Mouse (Mus musculus) forebrain, embryonic 10.5 days (tissue): Measurements from ENCODE around the gene Atp6v0c. TPM values are rescaled to one million over a fixed set of nuclear protein-coding genes. Genes with fewer than 3 reads are reported as not detected.

Experiments
- DNase-seq: peaks from one replicate; pipeline ENCODE4 v3.0.0-alpha.2; 2017; ENCODE audit warnings: low spot score; ENCODE audit errors: extremely low spot score
- H3K27ac ChIP-seq: fragments of 300-500 bp; sonication (generic); 2 replicates; pipeline ENCODE4 v1.5.1; 2016; ENCODE audit warnings: mild to moderate bottlenecking
- H3K27me3 ChIP-seq: fragments of 300-500 bp; sonication (generic); 2 replicates; pipeline ENCODE4 v1.6.1; 2016; ENCODE audit warnings: mild to moderate bottlenecking; ENCODE audit not compliant: poor library complexity, severe bottlenecking
- H3K36me3 ChIP-seq: fragments of 300-500 bp; sonication (generic); replicated peaks from 2 replicates; pipeline ENCODE4 v1.6.1; 2016; ENCODE audit warnings: mild to moderate bottlenecking, moderate library complexity
- H3K4me1 ChIP-seq: fragments of 300-500 bp; sonication (generic); 2 replicates; pipeline ENCODE4 v1.6.1; 2016
- H3K4me3 ChIP-seq: fragments of 300-500 bp; sonication (generic); 2 replicates; pipeline ENCODE4 v1.5.1; 2016; ENCODE audit warnings: mild to moderate bottlenecking, moderate library complexity
- H3K9me3 ChIP-seq: fragments of 300-500 bp; sonication (generic); 2 replicates; pipeline ENCODE4 v1.6.1; 2016; ENCODE audit warnings: mild to moderate bottlenecking, moderate library complexity
- WGBS: fragments of 180-500 bp; shearing (Covaris S2); methylation state at CpG from one replicate; pipeline ENCODE4 v1.1.7; 2016; 5-methylcytosine and 5-hydroxymethylcytosine counted together
- polyA plus RNA-seq: library from polyadenylated mRNA; unstranded; fragments of >200 nt; fragmentation: Nextera tagmentation; extraction: Ambion mirVana; gene quantifications from 2 replicates; pipeline ENCODE4 v1.2.1, GENCODE M21; 2016

Atp6v0c gene
- polyA plus RNA-seq, 1 experiment from 2014 or later: 419 TPM

DNA sequence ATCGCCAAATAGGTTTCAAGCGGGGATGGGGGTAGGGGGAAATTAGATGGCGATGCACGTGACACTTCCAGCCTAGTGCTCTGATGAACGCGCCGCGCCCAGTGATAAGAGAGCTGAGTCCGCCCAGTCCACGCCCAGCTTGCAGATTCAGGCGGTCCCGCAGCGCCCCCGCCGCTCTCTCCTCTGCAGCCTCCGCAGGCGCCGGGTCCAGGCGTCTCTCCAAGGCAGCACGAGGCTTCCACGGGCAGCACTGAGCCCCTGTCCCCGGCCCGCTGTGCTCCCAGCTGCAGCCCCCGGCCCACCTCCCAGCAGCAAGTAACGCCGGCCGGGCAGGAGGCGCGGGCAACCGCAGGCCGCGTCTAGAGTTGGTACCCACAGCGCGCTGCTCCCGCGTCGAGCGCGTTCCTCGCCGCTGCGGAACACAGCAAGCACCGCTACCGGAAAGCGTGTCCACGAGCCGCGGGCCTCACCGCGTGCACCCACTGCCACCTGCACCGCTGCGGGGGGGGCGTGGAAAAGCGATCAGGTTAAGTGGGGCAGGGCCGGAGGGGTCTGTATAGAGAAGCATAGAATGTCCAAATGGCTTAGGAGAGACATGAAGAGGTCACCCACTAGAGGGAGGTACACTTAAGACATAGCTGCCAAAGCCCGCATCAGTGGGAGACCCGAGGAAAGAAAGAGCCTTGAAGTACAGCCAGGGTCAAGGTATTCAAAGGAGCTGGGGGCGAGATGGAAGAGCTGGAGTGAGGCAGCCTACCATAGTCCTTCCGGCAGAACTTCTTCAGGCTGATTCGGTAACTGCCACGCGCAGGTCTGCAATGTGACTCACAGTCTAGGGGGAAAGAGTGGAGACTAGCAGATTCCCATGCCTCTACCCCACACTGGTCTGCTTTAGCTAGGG, 37.2 kb upstream of the Atp6v0c start:
- peak overlapping the region; percentile 78 for H3K27ac ChIP-seq
- H3K9me3 ChIP-seq: no peaks in the 10 kb centered on the region
- H3K4me3 ChIP-seq: peak overlapping the region; percentile 67
- peak; percentile 57 for DNase-seq
- WGBS: 7% methylated on average over 62 of the region's 62 CpGs
- H3K4me1 ChIP-seq: peaks cover 86% of the 10 kb centered on the region
- peaks cover 63% of the 10 kb centered on the region for H3K27me3 ChIP-seq
- H3K36me3 ChIP-seq: no peaks in the 10 kb centered on the region

DNA sequence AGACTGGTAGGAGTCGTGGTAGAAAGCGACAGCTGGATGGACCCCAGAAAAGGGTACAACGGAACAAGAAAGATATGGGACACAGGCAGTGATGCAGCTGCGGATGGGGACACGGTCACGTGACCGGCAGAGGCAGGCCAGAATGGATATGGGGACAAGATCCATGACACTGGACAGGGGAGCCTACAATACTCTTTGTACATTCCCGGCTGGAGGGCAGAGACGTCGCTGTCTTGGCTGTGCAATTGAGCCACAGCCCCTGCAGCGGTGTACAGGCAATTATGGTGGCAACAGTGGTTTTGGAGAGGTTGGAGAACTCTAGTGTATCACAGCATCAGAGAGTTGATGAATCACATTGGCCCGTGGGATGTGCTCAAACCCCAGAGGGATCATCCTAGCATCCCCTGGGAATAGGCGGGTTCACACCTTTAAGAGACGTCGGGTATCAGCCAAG, 36.4 kb upstream of the Atp6v0c start:
- Histone ChIP-seq H3K9me3 (no peaks in the 10 kb centered on the region), H3K36me3 (no peaks in the 10 kb centered on the region), H3K27ac (peak overlapping the region; percentile 78), H3K4me1 (peaks cover 82% of the 10 kb centered on the region), H3K27me3 (peaks cover 56% of the 10 kb centered on the region), H3K4me3 (peak overlapping the region; percentile 67)
- 6% methylated on average over 15 of the region's 15 CpGs for WGBS
- DNase-seq: no peak

DNA sequence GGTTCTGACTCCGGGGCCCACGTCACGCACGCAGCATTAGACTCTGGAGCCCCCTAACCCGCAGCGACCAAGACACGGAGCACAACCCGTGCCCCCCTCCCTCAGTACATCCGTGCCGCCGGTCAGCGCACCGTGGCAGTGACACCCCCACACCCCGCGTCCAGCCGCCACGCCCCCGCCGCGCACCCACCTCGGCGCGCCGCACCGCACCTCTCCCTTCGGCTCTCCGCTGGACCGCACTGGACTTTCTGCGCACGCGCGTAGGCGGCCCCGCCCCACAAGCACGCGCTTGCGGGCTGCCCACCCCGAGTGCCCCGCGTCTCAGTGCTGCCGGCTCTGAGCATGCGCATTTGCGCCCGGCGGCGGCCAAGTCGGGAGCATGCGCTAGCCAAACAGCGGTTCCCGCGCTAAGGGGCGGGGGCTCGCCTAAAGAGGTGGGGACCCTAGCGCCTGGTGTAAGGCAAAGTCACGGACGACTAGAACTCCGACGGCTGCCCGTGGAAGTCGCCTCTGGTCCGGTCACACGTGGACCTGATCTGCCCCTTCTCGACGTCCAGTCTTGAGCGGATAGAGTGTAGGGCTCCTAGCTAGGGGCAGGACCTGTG, 35.9 kb upstream of the Atp6v0c start, which contains the start of gene Tbc1d24:
Gene Tbc1d24 (minus strand): TSS at position 279 of the 605 bp plus-strand sequence.
- H3K27ac ChIP-seq: peak within 1 kb of the TSS; percentile 78
- peaks cover 82% of the 10 kb centered on the region for H3K4me1 ChIP-seq
- H3K9me3 ChIP-seq: no peaks in the 10 kb centered on the region
- H3K27me3 ChIP-seq: peaks cover 51% of the 10 kb centered on the region
- under 1% methylated on average over 65 of the region's 65 CpGs for WGBS
- no peaks in the 10 kb centered on the region for H3K36me3 ChIP-seq
- peak within 1 kb of the TSS; percentile 67 for H3K4me3 ChIP-seq
- DNase-seq: peak; percentile 96

DNA sequence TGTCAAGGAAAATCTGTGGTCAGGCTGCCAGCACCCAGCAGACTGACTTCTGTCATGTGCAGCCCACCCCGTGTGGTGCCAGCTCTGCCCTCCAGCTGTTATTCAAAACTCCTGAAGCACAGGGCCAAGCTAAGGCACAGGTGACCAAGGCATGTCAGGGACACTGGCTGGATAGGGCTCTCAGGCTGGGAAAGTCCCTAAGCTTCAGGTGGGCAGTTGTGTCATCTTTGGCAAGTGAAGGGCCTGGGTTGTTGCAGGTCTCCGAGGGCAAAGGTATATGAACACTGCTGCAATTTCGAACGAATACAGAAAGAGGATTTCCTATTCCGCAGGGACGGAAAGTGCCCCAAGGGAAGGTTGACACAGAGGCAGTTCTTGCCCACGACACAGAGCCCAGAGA, 35.3 kb upstream of the Atp6v0c start:
- no peaks in the 10 kb centered on the region for H3K36me3 ChIP-seq
- 14% methylated on average over 7 of the region's 7 CpGs for WGBS
- peak overlapping the region; percentile 78 for H3K27ac ChIP-seq
- H3K27me3 ChIP-seq: peaks cover 45% of the 10 kb centered on the region
- H3K4me3 ChIP-seq: peak overlapping the region; percentile 67
- H3K4me1 ChIP-seq: peaks cover 80% of the 10 kb centered on the region
- DNase-seq: no peak
- no peaks in the 10 kb centered on the region for H3K9me3 ChIP-seq

DNA sequence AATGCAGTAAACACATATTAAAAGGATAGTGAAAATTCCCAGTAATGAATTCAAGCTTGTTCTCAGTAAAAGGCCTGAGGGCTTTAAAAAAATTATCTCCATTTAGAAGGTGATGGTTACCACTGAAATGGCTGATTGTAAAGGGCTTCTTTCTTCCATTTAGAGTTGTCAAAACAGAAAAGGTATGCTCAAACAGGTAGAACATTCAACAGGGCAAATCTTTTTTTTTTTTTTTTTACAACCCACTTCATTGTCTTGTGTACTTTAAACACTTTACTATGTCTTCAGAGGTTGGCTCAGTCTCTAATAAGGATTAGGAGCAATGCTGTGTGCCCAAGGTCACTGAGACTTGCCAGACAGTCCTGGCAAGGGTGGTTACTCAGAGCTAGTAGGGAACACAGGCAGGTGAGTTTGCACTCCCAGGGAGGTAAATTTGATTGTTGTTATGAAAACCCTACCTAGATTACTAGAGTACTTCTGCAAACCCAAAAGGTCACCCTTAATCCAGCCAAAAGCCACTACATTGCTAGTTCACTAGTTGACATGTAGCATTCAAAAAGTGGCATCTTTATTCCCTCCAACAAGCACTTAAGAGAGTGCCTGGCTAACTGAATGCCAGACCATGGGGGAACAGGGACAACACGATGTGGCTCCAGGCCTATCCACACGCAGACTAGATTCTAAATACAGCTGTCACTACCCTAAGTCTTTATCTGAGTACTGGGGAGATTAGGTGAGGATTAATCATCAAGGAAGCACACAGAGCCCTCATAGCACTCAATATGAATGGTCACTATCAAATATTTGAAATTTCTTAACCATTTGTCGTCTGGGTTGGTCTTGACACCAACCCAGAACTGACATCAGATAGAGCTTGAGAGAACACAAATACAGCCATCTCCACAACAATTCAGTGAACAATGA, 34.4 kb upstream of the Atp6v0c start:
- H3K4me3 ChIP-seq: peak overlapping the region; percentile 67; the same call in 1 of the 2 replicates
- WGBS: 83% methylated on average over 3 of the region's 3 CpGs
- no peak overlapping the region for H3K27ac ChIP-seq
- no peaks in the 10 kb centered on the region for H3K36me3 ChIP-seq
- DNase-seq: no peak
- H3K9me3 ChIP-seq: no peaks in the 10 kb centered on the region
- peaks cover 36% of the 10 kb centered on the region for H3K27me3 ChIP-seq
- peaks cover 74% of the 10 kb centered on the region for H3K4me1 ChIP-seq

DNA sequence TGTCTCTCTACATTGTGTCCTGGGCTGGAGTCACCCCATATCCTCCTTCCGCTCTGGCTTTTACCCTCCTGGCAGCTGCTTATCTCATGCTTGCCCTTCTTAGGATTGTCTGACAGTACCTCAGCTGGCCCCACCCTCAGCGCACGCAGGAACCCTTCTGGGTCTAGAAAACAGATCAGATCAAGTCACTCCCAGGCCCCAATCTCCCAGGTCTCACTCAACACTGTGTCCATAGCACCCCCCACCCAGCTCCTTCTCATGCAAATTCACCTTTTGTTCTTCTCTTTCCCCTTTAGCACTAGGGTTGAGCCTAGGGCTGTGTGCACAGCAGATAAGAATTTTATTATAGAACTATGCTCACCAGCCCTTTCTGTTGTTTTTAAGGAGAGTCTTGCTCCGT, 33.6 kb upstream of the Atp6v0c start:
- no peak for DNase-seq
- no peak overlapping the region for H3K27ac ChIP-seq
- no peak overlapping the region for H3K4me3 ChIP-seq
- H3K9me3 ChIP-seq: no peaks in the 10 kb centered on the region
- 47% methylated on average over 4 of the region's 4 CpGs for WGBS
- H3K27me3 ChIP-seq: peaks cover 28% of the 10 kb centered on the region
- no peaks in the 10 kb centered on the region for H3K36me3 ChIP-seq
- H3K4me1 ChIP-seq: peaks cover 66% of the 10 kb centered on the region

DNA sequence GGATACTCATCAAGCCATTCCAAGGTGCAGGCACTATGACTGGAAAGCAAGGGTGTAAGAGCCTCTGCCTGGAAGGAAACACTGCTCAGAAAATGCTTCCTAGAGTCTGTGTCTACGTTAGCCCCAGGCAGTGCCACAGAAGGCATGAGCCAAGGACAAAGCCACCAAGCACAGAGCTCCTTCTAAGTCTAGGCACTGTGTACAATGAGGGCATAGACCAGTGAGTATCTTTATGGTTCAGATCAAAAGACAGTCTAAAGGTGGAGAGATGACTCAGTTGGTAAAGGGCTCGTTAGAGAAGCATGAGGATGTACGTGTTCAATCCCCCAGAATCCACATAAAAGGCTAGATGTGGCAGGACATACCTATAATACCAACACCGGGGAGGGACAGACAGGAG, 31.6 kb upstream of the Atp6v0c start:
- Histone ChIP-seq H3K4me3 (no peak overlapping the region), H3K36me3 (no peaks in the 10 kb centered on the region), H3K4me1 (peaks cover 46% of the 10 kb centered on the region), H3K27me3 (peaks cover 8% of the 10 kb centered on the region), H3K27ac (no peak overlapping the region), H3K9me3 (no peaks in the 10 kb centered on the region)
- DNase-seq: no peak
- 80% methylated on average over 4 of the region's 4 CpGs for WGBS

DNA sequence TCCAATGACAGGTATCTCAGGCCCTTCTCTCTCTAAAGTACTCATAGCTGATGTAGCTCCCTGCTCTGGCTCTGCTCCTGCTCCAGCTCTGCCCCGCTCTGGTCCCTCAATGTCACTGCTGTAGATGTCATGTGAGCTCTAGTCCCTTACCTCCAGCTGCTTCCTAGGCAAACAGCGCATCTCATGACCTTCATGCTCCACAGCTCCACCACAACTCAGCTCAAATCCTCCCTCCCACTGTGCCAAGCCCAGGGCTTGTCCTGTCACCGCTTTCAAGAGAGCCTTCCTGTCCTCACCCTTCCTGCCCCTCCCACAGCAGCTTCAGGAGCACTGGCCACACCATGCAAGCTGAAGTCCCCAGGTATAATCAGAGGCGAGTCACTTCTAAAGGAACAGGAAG, 30.2 kb upstream of the Atp6v0c start:
- no peak for DNase-seq
- H3K9me3 ChIP-seq: no peaks in the 10 kb centered on the region
- 0 out of 2 replicates have a peak, but pooled peaks cover 3% of the 10 kb centered on the region for H3K27me3 ChIP-seq
- 71% methylated on average over 4 of the region's 4 CpGs for WGBS
- H3K4me1 ChIP-seq: peaks cover 32% of the 10 kb centered on the region
- H3K36me3 ChIP-seq: no peaks in the 10 kb centered on the region
- H3K4me3 ChIP-seq: no peak overlapping the region
- no peak overlapping the region for H3K27ac ChIP-seq

DNA sequence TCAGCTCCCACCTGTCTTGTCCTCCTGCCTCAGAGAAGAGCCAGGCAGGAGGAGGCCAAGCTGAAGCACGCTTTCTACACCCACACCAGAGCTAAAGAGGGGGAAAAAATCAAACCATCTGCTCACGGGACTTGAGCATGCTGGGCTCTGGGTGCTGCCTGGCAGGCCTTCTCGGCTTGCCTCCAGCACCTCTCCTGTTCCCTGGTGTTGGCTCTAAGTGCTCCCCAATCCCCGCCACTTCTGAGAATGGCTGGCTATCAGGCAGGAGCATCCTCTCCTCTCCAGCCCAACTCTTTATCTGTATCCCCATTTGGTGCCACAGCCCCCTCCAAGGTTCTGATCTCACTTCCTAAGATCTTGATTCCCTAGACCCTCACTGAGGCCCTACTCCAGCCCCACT, 29.8 kb upstream of the Atp6v0c start:
- no peaks in the 10 kb centered on the region for H3K27me3 ChIP-seq
- no peaks in the 10 kb centered on the region for H3K9me3 ChIP-seq
- no peak overlapping the region for H3K4me3 ChIP-seq
- no peak overlapping the region for H3K27ac ChIP-seq
- H3K36me3 ChIP-seq: no peaks in the 10 kb centered on the region
- H3K4me1 ChIP-seq: peaks cover 30% of the 10 kb centered on the region
- WGBS: 86% methylated on average over 4 of the region's 4 CpGs
- no peak for DNase-seq

DNA sequence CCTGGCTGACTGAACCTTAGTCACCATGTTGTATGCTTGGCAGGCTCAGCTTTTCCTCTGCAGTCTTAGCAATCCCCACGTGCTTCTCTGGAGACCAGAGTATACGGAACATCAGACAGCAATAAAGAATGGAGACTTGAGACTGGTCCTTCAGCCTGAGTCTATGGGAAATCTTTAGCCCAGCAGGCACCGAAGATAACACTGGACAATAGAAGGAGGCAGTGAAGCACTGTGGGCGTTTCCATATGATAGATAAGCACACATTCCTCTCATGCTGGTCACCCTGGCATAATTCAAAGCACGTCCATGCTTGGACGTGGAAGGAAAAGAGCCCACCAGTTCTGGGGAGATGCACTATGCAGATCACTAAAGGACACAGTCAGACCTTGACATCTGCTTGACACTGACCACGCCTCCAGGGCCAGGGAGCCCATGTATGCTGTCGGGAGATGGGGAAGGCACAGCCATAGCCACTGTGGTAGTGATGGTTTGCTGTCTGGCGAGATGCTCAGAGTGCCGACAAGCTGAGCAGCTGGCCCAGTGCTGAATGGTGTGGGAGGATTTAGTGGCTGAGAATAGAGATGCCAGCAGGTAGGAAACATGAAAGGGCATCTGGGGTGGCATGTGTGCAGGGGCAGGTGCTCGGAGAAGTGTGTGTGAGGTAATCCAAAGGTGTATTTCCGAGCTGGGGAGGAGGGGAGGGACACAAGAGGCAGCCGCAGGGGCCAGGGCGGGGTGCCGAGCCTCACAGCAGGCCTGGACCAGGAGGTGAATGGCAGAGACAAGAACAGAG, 27.7 kb upstream of the Atp6v0c start:
- H3K27ac ChIP-seq: no peak overlapping the region
- H3K4me1 ChIP-seq: peaks cover 19% of the 10 kb centered on the region
- H3K27me3 ChIP-seq: no peaks in the 10 kb centered on the region
- H3K4me3 ChIP-seq: no peak overlapping the region
- no peak for DNase-seq
- no peaks in the 10 kb centered on the region; the same call in 1 of the 2 replicates for H3K36me3 ChIP-seq
- H3K9me3 ChIP-seq: no peaks in the 10 kb centered on the region
- 75% methylated on average over 15 of the region's 15 CpGs for WGBS

DNA sequence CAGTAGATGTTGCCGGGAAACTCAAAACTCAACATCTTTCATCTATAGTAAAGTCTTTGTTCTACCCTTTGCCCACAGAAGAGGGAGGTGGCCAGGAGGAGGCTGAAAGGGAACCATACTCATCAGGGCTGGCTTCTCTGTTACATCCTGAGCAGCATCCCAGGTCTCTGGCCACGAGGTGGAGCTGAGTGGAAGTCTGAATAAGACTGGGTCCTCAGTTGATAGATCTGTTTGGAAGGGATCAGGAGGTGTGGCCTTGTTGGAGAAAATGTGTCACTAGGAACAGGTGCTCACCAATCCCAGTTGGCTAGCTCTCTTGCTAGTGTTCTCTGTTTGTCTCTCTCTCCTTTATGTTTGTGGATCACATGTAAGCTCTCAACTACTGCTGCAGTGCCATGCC, 25.8 kb upstream of the Atp6v0c start:
- no peak for DNase-seq
- peaks cover 17% of the 10 kb centered on the region for H3K4me1 ChIP-seq
- H3K27me3 ChIP-seq: no peaks in the 10 kb centered on the region
- no peaks in the 10 kb centered on the region for H3K9me3 ChIP-seq
- no peaks in the 10 kb centered on the region; the same call in 1 of the 2 replicates for H3K36me3 ChIP-seq
- 73% methylated on average over 2 of the region's 2 CpGs for WGBS
- H3K27ac ChIP-seq: no peak overlapping the region
- no peak overlapping the region for H3K4me3 ChIP-seq

DNA sequence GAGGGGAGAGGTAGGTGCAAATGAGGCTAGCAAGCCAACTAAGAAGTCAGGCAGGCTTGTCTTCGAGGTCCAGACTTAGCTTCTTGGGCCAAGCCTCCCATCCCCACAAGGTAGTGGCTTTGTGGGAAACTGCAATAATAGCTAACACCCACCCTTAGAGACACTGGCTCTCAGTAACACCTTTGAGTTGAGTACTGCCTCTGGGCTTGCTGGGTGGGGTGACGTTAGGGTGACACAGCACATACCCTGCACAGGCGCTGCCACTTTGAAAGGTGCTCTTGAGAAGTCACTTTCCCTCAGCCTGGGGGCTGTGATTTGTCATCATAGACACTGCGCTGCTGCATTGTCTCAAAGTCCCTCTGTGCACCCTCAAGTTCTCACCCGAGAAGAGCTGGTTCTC, 24.3 kb upstream of the Atp6v0c start:
- WGBS: 91% methylated on average over 5 of the region's 5 CpGs
- Histone ChIP-seq H3K4me1 (peaks cover 10% of the 10 kb centered on the region; the same call in 1 of the 2 replicates), H3K4me3 (no peak overlapping the region), H3K9me3 (no peaks in the 10 kb centered on the region), H3K27ac (no peak overlapping the region), H3K36me3 (peaks cover 3% of the 10 kb centered on the region), H3K27me3 (no peaks in the 10 kb centered on the region)
- no peak for DNase-seq
